Mouse (Mus musculus): ENCODE results near the gene Cebpg.

DNA sequence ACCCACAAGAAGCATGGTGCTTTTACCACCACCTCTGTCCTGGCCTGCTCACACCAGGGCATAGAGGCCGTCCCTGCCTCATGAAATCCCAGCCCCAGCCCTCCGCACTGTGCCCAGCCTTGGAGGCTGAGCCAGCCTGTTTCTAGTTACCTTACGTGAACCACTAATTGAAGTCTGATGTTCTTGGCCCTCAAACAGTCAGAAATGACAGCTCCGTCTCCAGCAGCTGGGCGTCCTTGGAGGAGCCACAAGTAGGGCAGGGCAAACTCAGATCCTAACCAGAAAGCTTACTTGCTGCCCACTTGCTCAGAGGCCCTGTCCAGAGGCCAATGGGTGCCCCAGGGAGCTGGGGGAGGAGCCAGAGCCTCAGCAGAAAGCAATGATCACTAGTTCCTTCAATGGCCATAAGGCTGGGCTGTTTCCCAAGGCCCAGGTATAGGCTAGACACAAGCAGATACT is 13.6 kb downstream of the Cebpg start:
- TF ChIP-seq POLR2A (IDR thresholded peaks at IDR 0.05; ENCODE audit: insufficient read depth, low read depth, low read length) (no peak), CTCF (IDR thresholded peaks at IDR 0.05) (no peak)
